Mouse (Mus musculus): Measurements from ENCODE around the gene Phactr2. TPM values are rescaled to one million over a fixed set of nuclear protein-coding genes. Genes with fewer than 3 reads are reported as not detected.

The Phactr2 gene
- polyA plus RNA-seq, 1 experiment from 2014 or later, result 17.5 TPM

Other genes starting within 250 kb of the Phactr2 start
- gene Fuca2, start 25.1 kb upstream of the Phactr2 start, polyA plus RNA-seq (2015; fragmentation: Nextera tagmentation; extraction: Ambion mirVana), result 134 and 140 TPM in 2 replicates
- gene Adat2, start 78.5 kb upstream of the Phactr2 start, polyA plus RNA-seq (2015; fragmentation: Nextera tagmentation; extraction: Ambion mirVana), result 3.3 and 4.0 TPM in 2 replicates
- gene Pex3, start 78.7 kb upstream of the Phactr2 start, polyA plus RNA-seq (2015; fragmentation: Nextera tagmentation; extraction: Ambion mirVana), result 19.4 and 21.0 TPM in 2 replicates

Data from intestine, embryonic 15.5 days (tissue).